Mouse (Mus musculus) heart, postnatal 10 days (tissue): ENCODE measurements at regions not wholly inside any gene's neighbourhood (a gene's known extent, or its start where the extent isn't known, plus 50 kb on each side); places are given as distances from the start of the nearest gene placed in this dataset.
A peak's percentile ranks its signal among the peaks of the same experiment; 100 is the strongest.

Experiments used
- DNase-seq, 2 experiments: peaks; one replicate each; pipeline ENCODE4 v3.0.0; 2021
- intact Hi-C: fragments of 180-260 bp; cut with DNase I; formaldehyde crosslinking; loops from one replicate; pipeline ENCODE4 v1.15.1; 2025

GRCm38 (mm10) chr17:9750046-9750445 lies 80.5 kb upstream of the Pabpc6 start:
- DNase-seq, result no peak
- intact Hi-C loops, result loop anchor here (10.0 kb wide), 3 partner anchors 365 to 1315 kb away; no protein-coding TSS in a partner anchor

GRCm38 (mm10) chr17:9749301-9749700 lies 79.8 kb upstream of the Pabpc6 start:
- intact Hi-C loops, result no loop called here

GRCm38 (mm10) chr17:9747893-9748292 lies 78.4 kb upstream of the Pabpc6 start:
- intact Hi-C loops, result no loop called here

More at GRCm38 (mm10) chr17:9749301-9749700, 79.8 kb upstream of the Pabpc6 start:
- DNase-seq, result no peak

GRCm38 (mm10) chr17:9743342-9743741 lies 73.8 kb upstream of the Pabpc6 start:
- intact Hi-C loops, result no loop called here
- DNase-seq, result no peak

More at GRCm38 (mm10) chr17:9747893-9748292, 78.4 kb upstream of the Pabpc6 start:
- no peak for DNase-seq

- DNase-seq, result no peak
- intact Hi-C loops, result no loop called here
Observed at GRCm38 (mm10) chr17:9741321-9741720, 71.8 kb upstream of the Pabpc6 start.

- no peak for DNase-seq
- intact Hi-C loops, result no loop called here
Observed at GRCm38 (mm10) chr17:9729020-9729419, 59.5 kb upstream of the Pabpc6 start.

GRCm38 (mm10) chr17:9725704-9726469 lies 56.4 kb upstream of the Pabpc6 start:
- peak; percentile 5 to 9 for DNase-seq
- intact Hi-C loops, result no loop called here

GRCm38 (mm10) chr17:9723484-9723883 lies 54.0 kb upstream of the Pabpc6 start:
- intact Hi-C loops, result no loop called here
- peak in 1 of 2 experiments; percentile 12 for DNase-seq

- intact Hi-C loops, result no loop called here
- no peak for DNase-seq
Observed at GRCm38 (mm10) chr17:9722709-9723108, 53.2 kb upstream of the Pabpc6 start.
